Mouse (Mus musculus): ENCODE data around the gene E330017A01Rik.

E330017A01Rik gene

DNA sequence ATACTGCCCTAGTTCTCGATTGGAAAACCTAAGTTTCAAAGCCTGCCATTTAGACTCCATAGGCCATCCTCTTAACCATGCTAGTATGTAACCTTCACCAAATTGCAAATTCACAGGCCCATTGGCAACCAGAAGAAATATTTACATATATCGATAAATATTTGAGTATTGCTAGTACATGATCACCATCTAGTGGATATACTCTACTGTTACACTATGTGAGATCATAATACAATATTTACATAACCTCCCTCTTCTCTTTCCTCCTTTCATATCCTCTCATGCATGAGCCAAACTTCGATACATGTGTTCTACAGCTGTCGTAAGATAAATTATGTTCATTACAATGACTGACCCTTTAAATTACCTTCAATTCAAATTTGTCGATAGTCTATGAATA is 24.5 kb upstream of the E330017A01Rik start:
- no peak for DNase-seq (ENCODE audit: low spot score)

DNA sequence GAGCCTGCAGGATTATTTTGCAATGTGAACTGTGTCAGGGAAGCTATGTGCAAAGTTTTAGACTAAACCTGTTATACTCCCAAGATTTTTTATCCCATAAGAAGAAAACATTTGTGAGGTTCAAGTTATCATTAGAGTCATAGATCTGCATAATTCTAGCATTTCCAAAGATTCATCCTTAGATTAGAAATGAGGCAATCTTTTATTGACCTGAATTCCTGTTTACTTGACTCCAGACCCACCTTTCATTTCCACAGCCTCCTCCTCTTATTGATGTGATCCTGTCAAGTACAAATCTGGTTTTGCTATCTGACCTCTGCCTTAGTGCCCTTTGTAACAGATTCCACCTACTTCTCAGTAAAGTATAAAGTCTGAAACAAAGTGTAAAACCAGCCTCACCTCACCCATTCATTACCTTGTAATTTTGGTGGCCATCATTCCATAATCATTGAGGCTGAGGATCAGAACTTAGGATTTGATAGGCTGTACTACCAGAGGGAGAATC is 23.8 kb upstream of the E330017A01Rik start:
- DNase-seq (ENCODE audit: low spot score) = no peak

DNA sequence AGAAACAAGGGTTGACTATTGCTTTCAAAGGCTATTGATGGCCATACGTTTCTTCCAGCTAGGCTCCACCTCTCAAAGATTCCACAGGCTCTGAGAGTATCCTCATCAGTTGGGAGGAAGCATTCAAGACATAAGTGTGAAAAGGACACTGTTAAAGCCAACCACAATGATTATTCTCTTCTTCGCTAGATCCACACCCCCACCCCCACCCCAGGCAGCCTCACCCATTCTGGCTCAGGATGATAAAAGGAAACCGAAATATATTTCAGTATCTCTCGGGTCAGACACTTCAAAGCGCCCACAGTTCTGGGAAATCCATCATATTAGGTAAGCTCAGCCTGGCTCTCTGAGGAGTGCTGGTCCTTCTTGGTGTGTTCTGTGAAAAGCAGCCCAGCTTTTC is 23.3 kb upstream of the E330017A01Rik start:
- DNase-seq (ENCODE audit: low spot score) = peak; percentile 43

DNA sequence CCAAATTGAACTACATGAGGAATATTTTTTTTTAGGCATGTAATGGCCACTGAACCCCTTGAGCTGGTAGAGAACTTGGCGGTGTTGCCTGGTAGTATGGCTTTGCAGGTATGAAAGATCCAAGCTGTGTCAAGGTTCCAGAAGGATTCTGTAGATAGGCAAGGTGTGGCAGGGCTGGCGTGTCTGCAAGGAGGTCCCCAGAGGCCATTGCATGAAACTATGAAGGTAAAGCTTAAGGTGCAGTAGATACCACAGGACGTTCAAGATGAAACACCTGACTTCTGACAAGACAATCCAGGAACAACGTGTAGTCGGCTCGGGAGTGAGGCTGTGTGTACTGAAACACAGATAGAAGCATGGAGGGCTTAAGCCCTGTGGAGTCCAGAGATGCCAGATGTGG is 20.1 kb upstream of the E330017A01Rik start:
- no peak for DNase-seq (ENCODE audit: low spot score)

DNA sequence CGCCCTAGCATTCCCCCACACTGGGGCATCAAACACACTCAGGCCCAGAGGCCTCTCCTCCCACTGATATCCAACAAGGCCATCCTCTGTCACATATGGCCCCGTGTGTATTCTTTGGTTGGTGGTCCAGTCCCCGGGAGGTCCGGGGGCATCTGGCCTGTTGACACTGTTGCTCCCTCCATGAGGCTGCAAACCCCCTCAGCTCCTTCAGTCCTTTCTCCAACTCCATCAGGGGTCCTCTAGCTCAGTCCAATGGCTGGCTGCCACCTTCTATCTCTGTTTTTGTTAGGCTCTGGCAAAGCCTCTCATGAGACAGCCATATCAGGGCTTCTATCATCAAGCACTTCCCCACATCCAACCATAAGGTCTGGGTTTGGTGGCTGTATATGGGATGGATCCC is 18.0 kb upstream of the E330017A01Rik start:
- no peak for DNase-seq (ENCODE audit: low spot score)

DNA sequence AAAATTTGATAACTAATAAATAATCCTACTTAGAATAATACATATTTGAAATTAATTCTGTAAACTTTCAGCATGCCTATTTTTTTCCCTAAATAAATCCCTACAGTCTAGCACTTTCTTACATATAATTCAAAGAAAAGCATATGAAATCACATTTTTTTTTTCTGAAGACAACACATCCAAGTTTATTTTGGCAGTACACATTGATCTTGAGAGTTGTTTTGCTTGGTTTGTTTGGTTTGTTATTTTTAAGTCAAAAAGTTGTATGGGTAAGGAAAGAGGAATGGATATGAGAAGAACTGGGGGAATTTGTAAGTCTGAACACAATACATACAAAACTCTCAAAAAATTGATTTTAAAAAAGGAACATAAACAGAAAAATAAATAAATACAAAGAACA is 17.2 kb upstream of the E330017A01Rik start:
- DNase-seq (ENCODE audit: low spot score) = no peak

DNA sequence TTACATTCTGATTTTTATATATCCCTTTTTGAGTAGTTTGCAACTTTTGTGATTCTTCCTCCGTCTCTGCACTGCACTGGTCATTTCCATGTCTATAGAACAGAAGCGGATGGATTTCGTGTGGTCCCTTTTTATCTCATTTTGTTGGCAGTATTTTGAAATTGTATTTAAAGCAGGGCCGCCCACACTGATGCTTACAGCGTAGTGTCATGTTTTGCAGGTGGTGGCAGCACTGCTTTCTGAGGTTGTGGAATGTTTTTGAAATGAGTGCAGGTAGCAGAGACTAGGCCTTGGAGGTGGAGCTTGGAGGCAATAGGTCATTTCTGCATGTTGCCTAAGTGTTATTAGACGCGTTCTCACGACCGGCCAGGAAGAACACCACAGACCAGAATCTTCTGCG is 11.4 kb upstream of the E330017A01Rik start:
- no peak for DNase-seq (ENCODE audit: low spot score)

DNA sequence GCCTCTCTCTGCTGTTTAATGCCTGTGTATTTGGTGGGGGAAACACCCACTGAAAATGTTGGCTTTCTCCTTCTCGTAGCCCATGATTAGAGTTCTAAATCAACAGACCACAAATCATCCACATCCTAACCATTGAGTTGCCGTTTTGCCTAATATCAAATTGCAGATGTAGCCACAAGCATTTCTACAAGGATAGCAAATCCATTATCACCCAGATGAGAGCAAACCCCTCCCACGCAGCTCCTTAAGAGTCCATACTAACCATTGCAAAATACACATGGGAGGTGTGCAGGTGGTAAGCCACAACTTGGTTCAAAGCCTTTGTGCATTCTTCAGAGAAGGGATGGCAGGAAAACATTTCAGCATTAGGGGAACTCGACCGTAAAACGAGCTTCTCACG is 523 bp downstream of the E330017A01Rik start:
- DNase-seq (ENCODE audit: low spot score) = no peak

DNA sequence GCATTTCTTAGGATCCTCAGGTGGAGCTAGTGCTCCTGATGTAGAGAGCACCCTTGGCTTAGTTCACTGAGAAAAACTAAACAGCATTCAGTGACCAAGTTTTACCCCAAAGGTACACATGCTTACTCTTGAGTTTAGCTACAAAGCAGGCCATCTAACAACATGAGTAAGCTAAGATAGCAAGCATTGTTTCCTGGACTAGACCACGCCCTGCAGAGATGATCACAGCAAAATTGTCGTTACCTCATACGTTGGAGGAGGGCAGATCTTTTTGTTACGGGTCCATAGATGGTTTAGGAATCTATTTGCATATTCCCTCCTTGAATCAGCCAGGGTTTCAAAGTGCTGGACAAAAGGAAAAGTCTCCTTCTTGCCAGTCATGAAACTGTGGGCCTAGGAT is 1.1 kb downstream of the E330017A01Rik start:
- no peak for DNase-seq (ENCODE audit: low spot score)

DNA sequence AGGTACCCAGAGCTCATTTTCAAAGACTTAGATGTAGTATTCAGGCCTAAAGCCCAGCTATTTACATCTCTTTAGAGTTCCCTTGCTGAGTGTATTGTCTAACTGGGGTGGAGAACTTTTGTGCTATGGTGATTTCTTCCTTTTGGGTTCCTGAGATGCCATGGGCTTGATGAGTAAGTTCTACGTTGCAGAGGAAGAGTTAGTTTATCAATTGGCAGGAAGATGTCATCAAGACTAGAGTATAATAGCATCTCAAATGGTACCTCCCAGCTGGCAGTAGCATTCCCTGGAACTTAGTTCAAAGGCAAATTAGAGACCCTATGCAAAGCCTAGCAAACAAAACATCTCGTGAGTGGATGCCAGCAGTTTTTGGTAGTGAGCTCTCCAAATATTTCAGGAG is 2.7 kb downstream of the E330017A01Rik start:
- no peak for DNase-seq (ENCODE audit: low spot score)

DNA sequence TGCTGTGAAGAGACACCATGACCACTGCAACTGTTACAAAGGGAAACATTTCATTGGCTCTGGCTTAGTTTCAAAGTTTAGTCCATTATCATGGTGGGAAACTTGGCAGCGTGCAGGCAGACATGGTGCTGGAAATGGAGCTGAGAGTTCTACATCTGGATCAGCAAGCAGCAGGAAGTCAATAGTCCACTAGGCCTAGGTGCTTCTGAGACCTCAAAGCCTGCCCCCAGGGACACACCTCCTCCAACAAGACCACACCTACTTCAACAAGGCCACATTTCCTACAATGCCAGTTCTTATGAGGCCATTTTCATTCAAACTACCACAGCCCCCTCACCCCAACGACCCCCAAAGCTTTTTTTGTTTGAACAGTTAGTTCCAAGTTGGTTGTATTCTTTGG is 8.8 kb downstream of the E330017A01Rik start:
- no peak for DNase-seq (ENCODE audit: low spot score)

DNA sequence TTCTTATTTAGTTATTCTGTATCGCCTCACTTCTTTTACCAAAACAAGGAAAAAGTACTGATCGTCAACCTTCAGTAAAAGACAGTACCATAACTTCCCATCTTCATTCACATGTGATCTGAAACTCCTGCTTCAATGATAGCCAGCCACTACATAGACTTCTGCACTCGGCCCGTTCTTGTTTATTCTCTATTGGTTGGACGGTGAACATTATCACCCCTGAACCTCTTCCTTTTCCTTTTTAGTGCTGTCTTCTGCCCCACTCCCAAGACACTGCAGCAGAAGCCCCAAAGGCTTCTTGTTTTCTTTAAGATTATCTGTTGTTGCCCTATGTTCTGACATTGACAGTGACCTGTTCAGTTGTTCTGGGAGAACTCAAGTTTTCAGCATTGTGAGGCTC is 9.6 kb downstream of the E330017A01Rik start:
- no peak for DNase-seq (ENCODE audit: low spot score)

DNA sequence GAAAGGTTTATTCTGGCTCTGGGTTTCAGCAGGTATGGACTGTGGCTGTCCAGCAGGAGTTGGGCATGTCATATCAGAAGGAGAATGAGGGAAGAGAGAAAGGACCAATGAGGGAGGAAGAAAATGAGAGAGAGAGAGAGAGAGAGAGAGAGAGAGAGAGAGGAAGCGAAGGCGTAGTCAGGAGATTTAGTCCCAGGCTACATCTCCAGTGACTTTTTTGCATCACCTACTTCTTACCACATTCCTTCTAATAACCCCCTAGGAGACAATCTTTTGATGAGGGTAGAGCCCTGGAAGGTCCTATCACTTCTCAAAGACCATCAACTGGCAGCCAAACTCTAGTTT is 10.2 kb downstream of the E330017A01Rik start:
- DNase-seq (ENCODE audit: low spot score) = no peak

DNA sequence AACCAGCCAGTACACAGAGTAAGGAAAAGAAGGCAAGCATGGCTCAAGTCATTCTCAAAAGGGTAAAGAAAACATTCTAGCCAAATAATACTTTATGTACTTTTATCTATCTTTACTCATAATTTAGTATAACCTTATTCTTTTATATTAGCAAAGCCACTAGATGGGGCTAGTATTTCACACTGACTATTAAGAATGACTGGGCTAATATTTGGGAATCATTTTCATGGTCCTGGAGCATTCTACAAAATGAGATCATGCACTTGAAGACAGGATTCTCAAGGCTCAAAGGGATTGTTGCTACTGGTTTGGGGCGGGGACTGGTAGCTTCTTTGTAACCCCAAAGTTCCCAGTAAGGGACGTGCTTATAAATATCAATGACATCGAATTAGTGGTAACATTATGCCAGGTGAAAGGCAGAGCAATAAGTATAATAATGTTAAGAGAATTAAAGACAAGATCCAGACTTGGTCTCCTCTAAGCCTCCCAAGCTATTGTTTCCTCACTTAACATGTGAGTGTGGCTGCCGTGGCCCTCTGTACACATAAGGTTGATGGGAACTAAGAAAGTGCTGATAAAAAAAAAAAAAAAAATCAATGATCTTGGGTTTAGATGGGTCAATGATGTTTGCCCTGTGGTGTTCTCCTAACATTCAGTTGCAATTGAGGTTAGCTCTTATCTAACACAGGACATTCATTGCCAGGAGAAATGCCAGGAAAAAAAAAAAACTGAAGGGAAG is 10.8 kb downstream of the E330017A01Rik start:
- no peak for DNase-seq (ENCODE audit: low spot score)

DNA sequence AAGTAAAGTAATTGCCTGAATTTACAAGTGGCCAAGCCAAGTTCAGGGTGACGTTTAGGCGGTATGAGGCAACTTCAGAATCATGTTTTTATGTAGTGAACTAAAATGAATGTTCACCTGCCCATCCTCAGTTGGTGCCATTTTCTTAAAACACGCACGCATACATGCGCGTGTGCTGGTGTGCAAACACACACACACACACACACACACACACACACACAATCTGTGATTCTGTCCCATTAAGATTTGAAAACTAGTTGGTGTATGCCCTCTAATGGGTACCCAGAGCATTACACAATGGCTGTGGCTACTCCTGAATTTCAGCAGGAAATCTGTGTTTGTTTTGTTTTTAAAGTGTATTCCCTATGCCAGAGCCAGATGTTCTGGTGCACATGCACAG is 14.6 kb downstream of the E330017A01Rik start:
- no peak for DNase-seq (ENCODE audit: low spot score)

DNA sequence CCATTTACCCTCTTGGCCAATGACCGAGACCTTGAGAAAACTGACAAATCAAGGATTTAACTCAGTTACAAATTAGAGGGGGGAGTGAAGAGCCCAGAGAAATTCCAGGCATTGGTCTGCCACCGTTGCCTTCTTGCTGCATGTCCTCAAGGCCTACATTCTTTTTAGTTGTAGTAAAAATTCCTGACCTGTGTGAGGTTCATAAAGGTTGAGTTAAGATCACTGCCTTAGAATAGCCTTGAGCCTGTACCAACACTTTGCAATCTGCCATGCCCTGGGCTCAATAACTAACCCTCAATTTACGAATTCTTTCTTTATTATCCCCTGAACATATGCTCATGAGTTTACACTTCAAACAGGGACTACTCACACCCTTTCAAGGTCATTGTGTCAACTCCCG is 15.4 kb downstream of the E330017A01Rik start:
- no peak for DNase-seq (ENCODE audit: low spot score)

DNA sequence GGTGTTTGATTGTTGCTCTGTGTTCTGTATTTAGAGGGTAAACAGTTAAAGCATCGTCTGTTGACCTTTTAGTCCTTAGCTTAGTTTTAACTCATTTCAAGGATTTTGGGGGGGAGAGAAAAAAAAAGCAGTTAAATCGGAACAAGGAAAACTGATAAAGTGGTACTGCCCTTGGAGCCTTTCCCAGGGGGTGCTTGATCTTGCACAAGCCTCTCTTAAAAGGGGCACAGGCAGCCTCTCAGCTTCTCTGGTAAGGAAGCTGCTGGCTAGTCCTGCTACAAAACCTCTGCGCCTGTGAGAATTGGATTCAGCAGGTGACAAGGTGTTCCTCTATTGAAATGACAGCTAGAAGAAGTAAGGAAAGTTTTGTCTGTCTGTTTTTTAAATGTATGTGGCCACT is 16.2 kb downstream of the E330017A01Rik start:
- DNase-seq (ENCODE audit: low spot score) = no peak

DNA sequence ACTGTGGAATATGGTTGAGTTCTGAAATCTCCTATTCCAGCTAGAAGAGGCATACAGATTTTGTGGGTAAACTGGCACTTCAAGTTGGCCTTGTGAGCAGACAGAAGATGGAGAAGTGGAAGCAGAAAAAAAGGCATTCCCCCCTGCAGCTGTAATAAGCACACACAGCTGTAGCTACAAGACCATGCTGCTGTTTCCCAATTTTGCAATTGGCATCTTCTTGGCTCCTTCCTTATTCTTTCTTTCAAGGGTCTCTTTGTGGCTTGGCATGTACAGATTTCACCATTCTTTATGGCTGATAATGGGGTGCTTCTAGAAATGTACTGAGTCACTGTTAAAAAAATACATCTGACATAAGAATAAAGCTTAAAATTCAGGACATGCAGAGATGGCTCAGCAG is 21.2 kb downstream of the E330017A01Rik start:
- no peak for DNase-seq (ENCODE audit: low spot score)

DNA sequence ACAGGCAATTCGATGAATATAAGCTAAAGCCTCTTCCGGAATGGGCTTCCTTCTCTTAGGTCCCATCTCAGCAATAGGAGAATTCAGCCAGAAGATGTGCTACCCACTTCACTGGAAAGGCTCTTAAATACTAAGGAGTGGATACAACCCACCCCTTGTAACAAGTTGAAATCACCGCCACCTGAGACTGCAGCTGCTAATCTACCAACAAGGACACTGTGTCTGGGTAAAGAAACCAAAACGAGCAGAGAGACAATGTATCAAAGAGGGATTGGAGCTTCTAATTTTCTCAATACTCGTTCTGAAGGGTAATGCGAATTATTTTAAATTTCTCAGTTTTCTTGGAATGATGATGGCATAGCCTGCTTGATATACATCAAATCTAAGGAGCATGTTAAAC is 21.7 kb downstream of the E330017A01Rik start, which contains the start of gene Gm813:
Gene Gm813 (minus strand): TSS at position 101 of the 400 bp plus-strand sequence.
- DNase-seq (ENCODE audit: low spot score) = no peak

DNA sequence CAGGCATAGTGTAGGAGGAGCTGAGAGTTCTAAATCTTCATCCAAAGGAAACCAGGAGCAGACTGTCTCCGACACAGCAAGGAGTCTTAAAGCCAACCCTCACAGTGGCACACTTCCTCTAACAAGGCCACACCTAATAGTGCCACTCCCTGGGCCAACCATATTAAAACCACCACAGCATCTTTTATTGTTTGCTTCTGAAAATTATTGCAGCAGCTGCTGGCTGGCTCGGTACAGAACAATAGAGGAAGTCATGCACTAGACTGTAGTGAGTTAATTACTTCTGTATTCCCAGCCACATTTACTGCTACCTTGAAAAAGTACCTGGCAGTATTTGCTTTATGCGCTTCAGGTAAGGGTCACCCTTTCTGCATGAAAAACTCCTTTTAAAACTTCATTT is 25.6 kb downstream of the E330017A01Rik start:
- no peak for DNase-seq (ENCODE audit: low spot score)

DNA sequence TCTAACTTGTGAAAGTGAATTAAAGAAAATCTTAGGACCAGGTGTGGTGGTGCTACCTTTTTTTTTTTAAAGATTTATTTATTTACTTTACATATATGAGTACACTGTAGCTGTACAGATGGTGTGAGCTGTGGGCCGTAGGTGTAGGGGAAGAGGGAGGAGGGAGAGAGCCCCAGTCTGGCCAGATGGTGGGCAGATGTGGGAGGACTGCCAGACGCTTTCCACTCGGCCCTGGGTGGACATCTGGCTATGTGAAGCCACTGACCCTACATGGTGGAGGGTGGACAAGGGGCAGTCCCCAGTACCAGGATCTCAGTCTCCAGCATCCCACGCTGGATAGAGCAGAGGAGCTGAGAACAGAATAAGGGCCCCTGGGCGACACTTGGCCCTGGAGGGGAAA is 31.4 kb downstream of the E330017A01Rik start:
- no peak for DNase-seq (ENCODE audit: low spot score)

DNA sequence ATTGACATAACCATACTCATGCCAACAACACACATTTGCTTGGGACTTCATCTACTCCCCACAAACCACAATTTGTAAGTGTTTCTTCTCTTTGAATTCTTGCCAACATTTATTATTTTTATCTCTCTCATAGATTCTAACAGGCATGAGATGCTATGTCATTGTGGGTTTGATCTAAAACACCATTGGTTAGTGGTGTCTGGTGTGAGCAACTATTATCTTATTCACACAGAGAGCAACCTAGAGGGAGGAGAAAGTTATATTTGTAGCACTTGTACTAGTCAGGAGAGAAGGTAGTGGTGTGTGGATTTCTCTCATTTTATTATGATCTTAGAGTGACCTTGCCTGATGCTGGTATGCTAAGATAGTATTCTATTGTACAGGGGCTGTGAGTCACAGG is 33.9 kb downstream of the E330017A01Rik start:
- no peak for DNase-seq (ENCODE audit: low spot score)

DNA sequence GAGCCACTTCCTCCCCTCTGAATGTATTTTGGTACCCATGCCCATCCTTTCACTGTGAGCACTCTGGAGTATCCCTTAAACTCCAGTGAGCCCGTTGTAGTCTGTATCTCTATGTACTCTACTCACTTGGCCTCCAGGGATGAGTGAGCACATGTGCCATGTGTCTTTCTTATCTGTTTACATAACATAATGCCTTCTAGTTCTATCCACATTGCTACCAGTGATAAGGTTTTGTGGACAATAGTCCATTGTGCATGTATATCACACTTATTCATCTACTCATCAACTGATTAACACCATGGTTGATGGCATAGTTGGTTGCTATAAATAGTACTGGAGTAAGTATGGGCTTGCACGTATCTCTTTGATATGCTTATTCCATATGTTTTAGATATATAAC is 34.7 kb downstream of the E330017A01Rik start:
- DNase-seq (ENCODE audit: low spot score) = no peak

DNA sequence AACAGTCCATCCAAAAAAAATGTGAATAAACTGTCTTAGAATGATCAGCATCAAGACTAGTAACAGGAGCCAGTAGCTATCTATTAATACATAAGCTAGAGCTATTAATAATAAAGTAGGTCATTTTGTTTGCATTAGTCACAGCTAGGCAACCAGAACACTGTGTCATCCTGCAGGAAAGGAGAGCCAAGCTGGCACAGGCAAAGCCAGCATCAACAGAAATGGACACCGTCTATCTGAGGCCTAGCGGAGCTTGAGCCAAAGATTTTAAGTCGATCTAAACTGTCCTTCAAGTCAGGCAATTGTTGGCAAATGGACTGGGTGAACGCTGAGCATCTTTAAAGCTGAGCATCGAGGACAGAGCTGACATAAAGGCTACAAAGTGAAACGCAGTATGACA is 37.7 kb downstream of the E330017A01Rik start:
- no peak for DNase-seq (ENCODE audit: low spot score)
